Mouse (Mus musculus): ENCODE measurements around the gene Zfp219. TPM values are rescaled to one million over a fixed set of nuclear protein-coding genes. Genes with fewer than 3 reads are reported as not detected.

Gene Zfp219
- 13.6 TPM for polyA plus RNA-seq (2012; fragmentation: generic; extraction: Trizol)

- H3K79me2 ChIP-seq (ENCODE audit: control insufficient read depth, insufficient read depth), result no peaks in the 10 kb centered on the region
- H3ac ChIP-seq (ENCODE audit: control insufficient read depth, insufficient read length), result peak within 1 kb of the TSS; percentile 82
- H3K4me2 ChIP-seq (ENCODE audit: low read depth), result peak within 1 kb of the TSS; percentile 93
- TF ChIP-seq MYOD1 (IDR thresholded peaks at IDR 0.05; ENCODE audit: control insufficient read depth in 1 of 3, insufficient read length in 2 of 3, low read depth in 2 of 3), result peak in 2 of 3 experiments; percentile 31 to 58
- no peak for TF ChIP-seq TCF3 (IDR thresholded peaks at IDR 0.05; ENCODE audit: insufficient read length, low read depth)
- peak; percentile 82 for TF ChIP-seq POLR2A (IDR thresholded peaks at IDR 0.05; ENCODE audit: insufficient read length, low read depth)
- TF ChIP-seq POLR2AphosphoS2 (IDR thresholded peaks at IDR 0.05; ENCODE audit: insufficient read length, low read depth), result peak; percentile 78
- TF ChIP-seq MYOG (IDR thresholded peaks at IDR 0.05; ENCODE audit: control insufficient read depth in 1 of 3, insufficient read depth in 1 of 3, insufficient read length in 2 of 3, low read depth in 2 of 3), result peak in 1 of 3 experiments; percentile 31
- TF ChIP-seq SRF (IDR thresholded peaks at IDR 0.05; ENCODE audit: control insufficient read depth, insufficient read length, low read depth), result no peak
- no peaks in the 10 kb centered on the region for H3K27me3 ChIP-seq (ENCODE audit: control insufficient read depth, insufficient read depth, insufficient read length)
- H3K36me3 ChIP-seq (ENCODE audit: control insufficient read depth, insufficient read depth), result no peaks in the 10 kb centered on the region
- H3K4me3 ChIP-seq, result peak within 1 kb of the TSS; percentile 53
These were observed at the start of gene Zfp219 for GRCm38 (mm10) chr14:52020486-52021137. Gene Zfp219 (minus strand): TSS chr14:52020733.

- Histone ChIP-seq H3ac (ENCODE audit: control insufficient read depth, insufficient read length) (no peak overlapping the region), H3K27me3 (ENCODE audit: control insufficient read depth, insufficient read depth, insufficient read length) (peaks cover 6% of the 10 kb centered on the region), H3K36me3 (ENCODE audit: control insufficient read depth, insufficient read depth) (no peaks in the 10 kb centered on the region), H3K4me2 (ENCODE audit: low read depth) (no peak overlapping the region), H3K79me2 (ENCODE audit: control insufficient read depth, insufficient read depth) (no peaks in the 10 kb centered on the region), H3K4me3 (no peak overlapping the region)
- TF ChIP-seq REST (IDR thresholded peaks at IDR 0.05; ENCODE audit: insufficient read depth, insufficient read length) (no peak), TCF3 (IDR thresholded peaks at IDR 0.05; ENCODE audit: insufficient read length, low read depth) (no peak), CEBPB (IDR thresholded peaks at IDR 0.05; ENCODE audit: insufficient read depth, poor library complexity, severe bottlenecking) (no peak), MYOD1 (IDR thresholded peaks at IDR 0.05; ENCODE audit: control insufficient read depth in 1 of 3, insufficient read length in 2 of 3, low read depth in 2 of 3) (no peak), MYOG (IDR thresholded peaks at IDR 0.05; ENCODE audit: control insufficient read depth in 1 of 3, insufficient read depth in 1 of 3, insufficient read length in 2 of 3, low read depth in 2 of 3) (no peak), TCF12 (IDR thresholded peaks at IDR 0.05; ENCODE audit: insufficient read depth, poor library complexity, severe bottlenecking) (no peak), E2F4 (IDR thresholded peaks at IDR 0.05; ENCODE audit: insufficient read depth) (no peak), MAX (IDR thresholded peaks at IDR 0.05; ENCODE audit: low read depth) (no peak), POLR2A (IDR thresholded peaks at IDR 0.05; ENCODE audit: insufficient read length, low read depth) (no peak), SRF (IDR thresholded peaks at IDR 0.05; ENCODE audit: control insufficient read depth, insufficient read length, low read depth) (no peak)
These were observed 45.6 kb upstream of the Zfp219 start for GRCm38 (mm10) chr14:52066135-52066534.

GRCm38 (mm10) chr14:52061798-52062197 lies 41.3 kb upstream of the Zfp219 start:
- Histone ChIP-seq H3K4me2 (ENCODE audit: low read depth) (no peak overlapping the region), H3ac (ENCODE audit: control insufficient read depth, insufficient read length) (no peak overlapping the region), H3K4me3 (no peak overlapping the region), H3K79me2 (ENCODE audit: control insufficient read depth, insufficient read depth) (no peaks in the 10 kb centered on the region), H3K36me3 (ENCODE audit: control insufficient read depth, insufficient read depth) (no peaks in the 10 kb centered on the region), H3K27me3 (ENCODE audit: control insufficient read depth, insufficient read depth, insufficient read length) (peaks cover 6% of the 10 kb centered on the region)
- no peak for TF ChIP-seq MYOG (IDR thresholded peaks at IDR 0.05; ENCODE audit: control insufficient read depth in 1 of 3, insufficient read depth in 1 of 3, insufficient read length in 2 of 3, low read depth in 2 of 3)
- no peak for TF ChIP-seq CEBPB (IDR thresholded peaks at IDR 0.05; ENCODE audit: insufficient read depth, poor library complexity, severe bottlenecking)
- no peak for TF ChIP-seq TCF3 (IDR thresholded peaks at IDR 0.05; ENCODE audit: insufficient read length, low read depth)
- TF ChIP-seq USF1 (IDR thresholded peaks at IDR 0.05; ENCODE audit: low read depth), result no peak
- no peak for TF ChIP-seq POLR2A (IDR thresholded peaks at IDR 0.05; ENCODE audit: insufficient read length, low read depth)
- no peak for TF ChIP-seq MAX (IDR thresholded peaks at IDR 0.05; ENCODE audit: low read depth)
- TF ChIP-seq POLR2AphosphoS2 (IDR thresholded peaks at IDR 0.05; ENCODE audit: insufficient read length, low read depth), result no peak
- no peak for TF ChIP-seq TCF12 (IDR thresholded peaks at IDR 0.05; ENCODE audit: insufficient read depth, poor library complexity, severe bottlenecking)
- no peak for TF ChIP-seq REST (IDR thresholded peaks at IDR 0.05; ENCODE audit: insufficient read depth, insufficient read length)
- no peak for TF ChIP-seq SRF (IDR thresholded peaks at IDR 0.05; ENCODE audit: control insufficient read depth, insufficient read length, low read depth)
- TF ChIP-seq MYOD1 (IDR thresholded peaks at IDR 0.05; ENCODE audit: control insufficient read depth in 1 of 3, insufficient read length in 2 of 3, low read depth in 2 of 3), result no peak
- TF ChIP-seq E2F4 (IDR thresholded peaks at IDR 0.05; ENCODE audit: insufficient read depth), result no peak

GRCm38 (mm10) chr14:52060800-52061199 lies 40.3 kb upstream of the Zfp219 start:
- Histone ChIP-seq H3K4me2 (ENCODE audit: low read depth) (no peak overlapping the region), H3ac (ENCODE audit: control insufficient read depth, insufficient read length) (no peak overlapping the region), H3K79me2 (ENCODE audit: control insufficient read depth, insufficient read depth) (no peaks in the 10 kb centered on the region), H3K27me3 (ENCODE audit: control insufficient read depth, insufficient read depth, insufficient read length) (peaks cover 6% of the 10 kb centered on the region), H3K36me3 (ENCODE audit: control insufficient read depth, insufficient read depth) (no peaks in the 10 kb centered on the region), H3K4me3 (no peak overlapping the region)
- TF ChIP-seq SRF (IDR thresholded peaks at IDR 0.05; ENCODE audit: control insufficient read depth, insufficient read length, low read depth) (no peak), E2F4 (IDR thresholded peaks at IDR 0.05; ENCODE audit: insufficient read depth) (no peak), TCF12 (IDR thresholded peaks at IDR 0.05; ENCODE audit: insufficient read depth, poor library complexity, severe bottlenecking) (no peak), USF1 (IDR thresholded peaks at IDR 0.05; ENCODE audit: low read depth) (no peak), TCF3 (IDR thresholded peaks at IDR 0.05; ENCODE audit: insufficient read length, low read depth) (no peak), POLR2A (IDR thresholded peaks at IDR 0.05; ENCODE audit: insufficient read length, low read depth) (no peak), MYOD1 (IDR thresholded peaks at IDR 0.05; ENCODE audit: control insufficient read depth in 1 of 3, insufficient read length in 2 of 3, low read depth in 2 of 3) (no peak), POLR2AphosphoS2 (IDR thresholded peaks at IDR 0.05; ENCODE audit: insufficient read length, low read depth) (no peak), MYOG (IDR thresholded peaks at IDR 0.05; ENCODE audit: control insufficient read depth in 1 of 3, insufficient read depth in 1 of 3, insufficient read length in 2 of 3, low read depth in 2 of 3) (no peak), MAX (IDR thresholded peaks at IDR 0.05; ENCODE audit: low read depth) (no peak), REST (IDR thresholded peaks at IDR 0.05; ENCODE audit: insufficient read depth, insufficient read length) (no peak), CEBPB (IDR thresholded peaks at IDR 0.05; ENCODE audit: insufficient read depth, poor library complexity, severe bottlenecking) (no peak)
